Mouse (Mus musculus): ENCODE results near the gene Gm42420.

The Gm42420 gene

GRCm38 (mm10) chr6:39573791-39574554, 11.6 kb upstream of the Gm42420 start, which contains the start of gene Adck2:
TSS of gene Adck2 (plus strand) at chr6:39573873.
- peak; percentile 94 for DNase-seq (ENCODE audit: low spot score)

- DNase-seq (ENCODE audit: low spot score): no peak
These were observed 11.0 kb upstream of the Gm42420 start for GRCm38 (mm10) chr6:39574555-39574869.

- DNase-seq (ENCODE audit: low spot score): no peak
These were observed 10.6 kb upstream of the Gm42420 start for GRCm38 (mm10) chr6:39574951-39575350.

GRCm38 (mm10) chr6:39579552-39579951, 6.0 kb upstream of the Gm42420 start:
- no peak for DNase-seq (ENCODE audit: low spot score)

- no peak for DNase-seq (ENCODE audit: low spot score)
These were observed 5.0 kb upstream of the Gm42420 start for GRCm38 (mm10) chr6:39580558-39580957.

- no peak for DNase-seq (ENCODE audit: low spot score)
These were observed 4.3 kb upstream of the Gm42420 start for GRCm38 (mm10) chr6:39581087-39581784.

GRCm38 (mm10) chr6:39591481-39591880, 5.9 kb downstream of the Gm42420 start:
- DNase-seq (ENCODE audit: low spot score): no peak

GRCm38 (mm10) chr6:39592401-39593214, 7.1 kb downstream of the Gm42420 start, which contains the start of gene Ndufb2:
TSS of gene Ndufb2 (plus strand) at chr6:39592574.
- DNase-seq (ENCODE audit: low spot score): peak; percentile 99

- no peak for DNase-seq (ENCODE audit: low spot score)
These were observed 15.3 kb downstream of the Gm42420 start for GRCm38 (mm10) chr6:39600851-39601250.

GRCm38 (mm10) chr6:39601828-39602227, 16.3 kb downstream of the Gm42420 start:
- DNase-seq (ENCODE audit: low spot score): no peak

- DNase-seq (ENCODE audit: low spot score): no peak
These were observed 19.0 kb downstream of the Gm42420 start for GRCm38 (mm10) chr6:39604565-39604964.

- no peak for DNase-seq (ENCODE audit: low spot score)
These were observed 20.5 kb downstream of the Gm42420 start for GRCm38 (mm10) chr6:39606056-39606455.

- no peak for DNase-seq (ENCODE audit: low spot score)
These were observed 21.3 kb downstream of the Gm42420 start for GRCm38 (mm10) chr6:39606862-39607261.

- no peak for DNase-seq (ENCODE audit: low spot score)
These were observed 21.8 kb downstream of the Gm42420 start for GRCm38 (mm10) chr6:39607365-39607764.

GRCm38 (mm10) chr6:39610207-39610606, 24.7 kb downstream of the Gm42420 start:
- DNase-seq (ENCODE audit: low spot score): no peak

GRCm38 (mm10) chr6:39611296-39611695, 25.7 kb downstream of the Gm42420 start:
- no peak for DNase-seq (ENCODE audit: low spot score)
